Mouse (Mus musculus) heart, adult 18-20 months (tissue): ENCODE results near the gene Amotl2. TPM values are rescaled to one million over a fixed set of nuclear protein-coding genes. Genes with fewer than 3 reads are reported as not detected.

Source experiments
- DNase-seq, 2 experiments: peaks; one replicate each; pipeline ENCODE4 v3.0.0; 2021 to 2022; ENCODE audit warnings: mixed read lengths in 1 of 2
- total RNA-seq, 2 experiments: library from RNA; stranded (reverse); gene quantifications; 2 replicates each; pipeline ENCODE4 v1.2.3; 2021

Amotl2 gene
- total RNA-seq, 2 experiments from 2014 or later, result 57.4 to 60.8 TPM

DNA sequence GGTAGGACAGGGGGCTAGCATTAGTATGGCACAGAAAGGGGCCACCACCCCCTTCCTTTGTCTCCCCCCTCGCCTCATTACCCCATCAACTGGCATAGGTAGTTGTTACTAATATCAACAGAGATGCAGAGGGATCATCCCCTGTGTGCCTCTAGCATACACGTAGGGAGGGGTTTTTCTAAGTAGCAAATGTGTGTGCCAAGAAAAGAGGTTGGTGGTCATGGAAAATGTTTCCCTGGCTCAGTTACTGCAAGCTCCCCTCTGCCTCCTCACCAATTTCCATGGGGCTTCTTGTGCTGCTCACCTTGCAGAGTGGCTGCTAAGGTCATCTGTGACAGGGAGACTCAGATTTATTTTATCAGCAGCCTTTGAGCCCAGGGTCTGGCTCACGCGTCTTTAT is 2.6 kb downstream of the Amotl2 start:
- peak in 1 of 2 experiments; percentile 54 for DNase-seq

GRCm38 (mm10) chr9:102719936-102720566 is 3.6 kb downstream of the Amotl2 start:
- peak in 1 of 2 experiments; percentile 55 for DNase-seq

DNA sequence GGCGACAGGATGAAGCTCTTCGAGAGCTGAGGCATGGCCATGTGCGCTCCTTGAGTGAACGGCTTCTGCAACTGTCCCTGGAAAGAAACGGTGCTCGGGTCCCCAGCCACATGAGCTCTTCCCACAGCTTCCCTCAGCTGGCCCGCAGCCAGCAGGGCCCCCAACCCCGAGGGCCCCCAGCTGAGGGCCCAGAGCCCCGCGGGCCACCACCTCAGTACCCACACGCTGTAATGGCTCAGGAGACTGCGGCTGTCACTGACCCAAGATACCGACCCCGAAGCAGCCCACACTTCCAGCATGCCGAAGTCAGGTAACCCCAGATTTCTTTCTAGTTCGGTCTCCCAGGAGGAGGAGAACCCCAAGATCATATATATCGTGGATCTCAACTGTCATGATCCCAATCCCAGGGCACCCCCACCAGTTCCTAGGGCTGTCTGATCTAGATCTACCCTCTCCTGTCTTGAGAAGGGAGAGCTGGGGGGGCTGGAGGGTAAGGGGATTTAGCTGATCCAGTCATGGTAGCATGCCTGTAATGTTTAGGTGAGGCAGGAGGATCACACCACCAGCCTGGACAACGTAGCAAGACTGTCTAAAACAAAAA is 4.2 kb downstream of the Amotl2 start:
- peak in 1 of 2 experiments; percentile 26 for DNase-seq

DNA sequence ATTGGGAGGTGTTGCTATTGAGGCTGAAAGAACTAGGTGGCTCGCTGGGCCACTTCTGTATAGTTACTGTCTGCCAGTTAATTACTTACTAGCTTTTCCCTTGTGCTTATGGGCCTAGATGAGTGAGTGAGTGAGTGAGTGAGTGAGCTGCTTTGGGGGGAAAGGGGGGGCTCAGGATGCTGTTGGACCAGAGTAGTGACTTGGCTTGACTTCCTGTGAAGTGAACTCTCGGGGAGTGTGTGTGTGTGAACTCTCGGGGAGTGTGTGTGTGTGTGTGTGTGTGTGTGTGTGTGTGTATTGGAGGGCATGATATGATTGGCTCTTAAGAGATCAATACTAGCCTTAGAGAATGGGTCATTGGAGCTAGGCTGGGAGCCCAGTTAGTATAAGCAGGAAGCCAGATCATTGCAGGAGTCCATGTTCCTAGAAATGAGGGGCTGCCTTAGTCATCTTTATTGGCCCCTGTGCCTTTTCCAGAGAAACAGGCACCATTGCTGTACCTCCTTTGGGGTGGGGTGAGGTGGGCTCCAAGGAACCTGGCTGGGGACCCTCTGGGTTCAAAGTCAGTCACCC is 5.0 kb downstream of the Amotl2 start:
- DNase-seq, result peak in 1 of 2 experiments; percentile 38

- DNase-seq, result peak; percentile 68 to 83
Observed at GRCm38 (mm10) chr9:102722071-102722561, 5.6 kb downstream of the Amotl2 start.

DNA sequence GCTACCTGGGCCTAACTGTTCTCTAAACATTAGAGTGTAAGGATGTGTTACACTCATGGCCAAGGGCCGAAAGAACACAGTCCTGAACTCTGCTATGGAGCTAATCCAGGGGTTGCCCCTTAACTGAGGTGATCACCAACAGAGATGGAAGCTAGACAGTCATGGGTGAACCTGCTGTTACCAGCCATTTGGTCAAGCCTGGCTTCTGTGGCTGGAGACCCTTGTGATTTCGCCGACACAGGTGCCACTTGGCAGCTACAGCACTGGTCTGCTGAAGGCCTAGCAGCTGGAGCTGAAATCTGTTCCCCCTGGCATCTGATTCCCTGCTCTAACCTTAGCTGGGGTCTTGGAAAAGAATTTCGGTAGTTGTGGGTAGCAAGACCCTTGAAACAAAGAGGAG is 6.3 kb downstream of the Amotl2 start:
- DNase-seq, result peak in 1 of 2 experiments; percentile 39

DNA sequence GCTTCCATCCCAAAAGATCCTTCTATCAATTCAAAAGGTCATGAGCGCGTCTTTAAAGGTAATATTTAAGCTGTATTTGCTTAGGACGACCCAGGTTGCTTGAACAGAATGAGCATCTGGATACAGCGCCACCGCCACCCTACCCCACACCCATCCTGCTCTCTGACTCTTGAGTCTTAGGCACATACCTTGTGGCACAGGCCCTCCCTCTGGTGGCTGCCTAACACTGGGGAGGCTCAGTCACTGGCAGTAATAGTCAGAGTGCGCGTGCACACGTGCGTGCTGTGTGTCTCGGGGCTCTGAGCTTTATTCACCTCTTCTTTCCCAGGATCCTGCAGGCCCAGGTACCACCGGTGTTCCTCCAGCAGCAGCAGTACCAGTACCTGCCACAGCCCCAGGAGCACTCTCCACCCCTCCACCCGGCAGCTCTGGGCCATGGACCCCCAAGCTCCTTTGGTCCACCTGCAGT is 6.8 kb downstream of the Amotl2 start:
- DNase-seq, result peak in 1 of 2 experiments; percentile 51

DNA sequence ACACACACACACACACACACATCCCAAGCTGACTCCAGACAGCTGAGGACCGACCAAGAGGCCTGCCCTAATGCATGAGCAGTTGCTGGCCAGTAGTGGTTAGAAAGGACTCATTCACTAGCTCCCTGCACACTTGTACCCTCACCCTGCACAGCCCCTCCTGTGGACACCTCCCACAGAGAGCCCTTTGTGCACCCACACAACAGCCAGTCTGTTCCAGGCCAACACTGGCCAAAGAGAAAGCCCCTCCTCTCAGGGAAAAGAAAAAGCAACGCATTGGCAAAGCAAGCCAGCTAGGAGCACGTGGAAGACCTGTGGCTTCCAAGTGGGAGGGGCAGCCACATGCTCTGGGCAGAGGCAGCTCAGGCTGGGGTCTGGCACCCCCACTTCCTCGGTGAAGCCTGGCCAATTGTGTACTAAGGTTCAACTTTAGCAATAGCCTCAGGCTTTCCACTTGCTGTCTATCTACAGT is 7.6 kb downstream of the Amotl2 start:
- peak; percentile 88 to 94 for DNase-seq

DNA sequence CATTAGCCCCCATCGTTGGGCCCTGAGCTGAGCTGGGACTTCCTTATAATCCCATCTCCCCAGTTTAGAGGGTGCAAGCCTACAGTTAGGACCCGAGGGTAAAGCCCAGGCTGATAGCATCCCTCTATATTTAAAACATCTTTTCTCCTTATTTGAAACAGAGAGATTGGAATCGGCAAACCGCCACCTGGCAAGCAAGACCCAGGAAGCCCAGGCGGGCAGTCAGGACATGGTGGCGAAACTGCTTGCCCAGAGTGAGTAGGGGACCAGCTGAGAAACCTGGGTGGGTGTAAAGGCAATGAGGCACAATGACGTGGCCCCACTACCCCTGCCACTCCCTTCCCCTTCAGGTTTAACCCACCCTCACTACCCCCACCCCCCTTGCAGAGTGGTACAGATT is 8.5 kb downstream of the Amotl2 start:
- DNase-seq, result peak in 1 of 2 experiments; percentile 18

DNA sequence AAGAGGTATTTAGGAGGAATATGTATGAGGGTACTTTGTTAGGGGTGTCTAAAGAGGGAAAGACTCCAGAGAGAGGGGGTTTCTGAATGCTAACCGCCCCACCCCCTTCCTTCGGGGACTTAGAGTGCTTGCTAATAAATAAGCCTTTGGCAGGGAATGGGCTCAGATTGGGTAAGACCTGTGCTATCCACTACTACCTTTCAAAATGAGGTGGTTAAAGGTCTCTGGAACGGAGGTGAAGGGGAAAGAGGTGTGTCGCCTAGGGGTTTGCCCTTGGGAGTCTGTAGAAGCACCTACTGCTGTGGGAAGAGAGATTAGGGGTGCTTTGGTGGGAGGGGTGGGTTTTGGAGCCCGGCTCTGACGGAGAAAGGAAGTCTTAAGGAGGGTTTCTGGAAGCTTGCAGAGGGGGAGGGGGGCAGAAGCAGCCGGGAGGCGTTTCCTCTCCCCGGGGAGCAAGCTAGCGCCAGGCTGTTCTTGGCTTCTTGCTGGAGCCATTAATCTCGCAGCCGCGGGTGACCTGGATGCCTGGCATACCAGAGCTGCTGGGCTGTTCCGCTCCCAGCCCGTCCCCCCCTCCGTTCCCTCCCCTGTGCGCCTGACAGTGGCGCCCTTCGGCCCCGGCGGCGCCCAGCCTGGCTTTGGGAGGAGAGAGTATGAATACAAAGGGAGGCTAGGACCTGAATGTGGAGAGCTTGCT is 9.6 kb downstream of the Amotl2 start:
- DNase-seq, result peak; percentile 89 to 96

DNA sequence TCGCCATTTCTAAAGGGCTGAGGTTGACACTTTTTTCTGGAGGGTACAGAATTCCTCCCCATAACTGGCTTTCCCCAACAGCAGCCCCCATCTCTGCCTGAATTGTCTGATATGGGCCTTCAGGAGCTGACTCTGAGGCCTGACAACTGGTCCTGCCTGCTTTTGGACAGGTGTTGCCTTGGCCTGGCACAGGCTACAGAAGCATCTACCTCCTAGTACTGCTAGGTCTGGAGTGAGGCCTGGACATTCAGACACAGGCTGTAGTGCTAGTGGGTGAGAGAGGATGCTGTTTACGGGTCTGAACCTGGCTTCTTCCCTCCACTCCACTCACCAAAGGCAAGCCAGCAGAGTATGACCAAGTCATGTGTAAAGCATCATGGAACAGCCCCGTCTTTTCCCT is 10.3 kb downstream of the Amotl2 start:
- DNase-seq, result no peak

GRCm38 (mm10) chr9:102727662-102728468 is 11.4 kb downstream of the Amotl2 start:
- peak in 1 of 2 experiments; percentile 51 for DNase-seq

DNA sequence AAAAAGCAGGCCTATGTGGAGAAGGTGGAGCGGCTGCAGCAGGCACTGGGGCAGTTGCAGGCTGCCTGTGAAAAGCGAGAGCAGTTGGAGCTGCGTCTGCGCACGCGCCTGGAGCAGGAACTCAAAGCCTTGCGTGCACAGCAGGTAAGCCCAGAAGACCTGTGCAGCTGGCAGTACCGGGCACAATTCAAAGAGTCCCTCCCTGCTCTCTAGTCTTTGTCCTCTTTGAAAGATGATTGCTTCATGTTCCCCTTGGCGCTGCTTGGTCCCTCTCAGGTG is 11.9 kb downstream of the Amotl2 start:
- DNase-seq, result no peak

- peak in 1 of 2 experiments; percentile 15 for DNase-seq
Observed at GRCm38 (mm10) chr9:102729093-102729845, 12.8 kb downstream of the Amotl2 start.

- DNase-seq, result peak in 1 of 2 experiments; percentile 26
Observed at GRCm38 (mm10) chr9:102729876-102730413, 13.5 kb downstream of the Amotl2 start.

- DNase-seq, result peak in 1 of 2 experiments; percentile 12
Observed at GRCm38 (mm10) chr9:102731044-102731471, 14.6 kb downstream of the Amotl2 start.

DNA sequence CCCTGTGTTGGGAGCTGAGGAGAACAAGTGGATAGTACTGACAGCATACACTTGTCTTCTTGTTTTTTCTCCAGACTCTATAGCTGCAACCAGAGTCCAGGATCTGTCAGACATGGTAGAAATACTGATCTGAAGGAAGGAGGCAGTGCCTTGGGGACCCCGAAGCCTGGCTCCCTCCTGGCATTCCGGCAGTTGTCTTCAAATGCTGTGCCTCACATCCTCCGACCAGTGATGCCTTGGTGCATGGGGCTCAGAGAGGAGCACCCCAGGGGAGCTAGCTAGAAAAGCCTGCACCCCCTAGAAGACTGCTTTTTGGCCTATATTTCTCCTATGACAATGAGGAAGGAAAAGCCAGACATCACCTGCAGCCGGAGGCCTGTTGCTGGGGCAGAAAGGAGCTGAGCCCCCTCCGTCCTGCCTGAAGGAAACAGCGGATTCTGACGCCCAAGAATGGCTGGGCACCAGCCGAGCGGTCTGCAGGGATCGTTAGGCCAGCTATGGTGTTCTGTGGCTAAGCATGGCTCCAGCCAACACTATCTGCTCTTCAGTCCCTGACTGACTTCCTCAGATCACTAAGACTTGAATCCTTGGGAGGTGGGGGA is 15.2 kb downstream of the Amotl2 start:
- peak in 1 of 2 experiments; percentile 19 for DNase-seq

- DNase-seq, result peak in 1 of 2 experiments; percentile 17
Observed at GRCm38 (mm10) chr9:102732326-102732865, 15.9 kb downstream of the Amotl2 start.

- DNase-seq, result peak in 1 of 2 experiments; percentile 15
Observed at GRCm38 (mm10) chr9:102733459-102733858, 17.0 kb downstream of the Amotl2 start.
